Mouse (Mus musculus) myocyte (in vitro differentiated cells): Measurements from ENCODE around the gene Epb41l5. TPM values are rescaled to one million over a fixed set of nuclear protein-coding genes. Genes with fewer than 3 reads are reported as not detected.

Source experiments
- H3K27me3 ChIP-seq: one replicate; pipeline ENCODE4 v1.6.1; 2011; ENCODE audit not compliant: control insufficient read depth, insufficient read depth, insufficient read length
- H3K36me3 ChIP-seq: one replicate; pipeline ENCODE4 v1.6.1; 2011; ENCODE audit not compliant: control insufficient read depth, insufficient read depth
- H3K4me2 ChIP-seq: one replicate; pipeline ENCODE4 v1.6.1; 2011; ENCODE audit warnings: low read depth, control low read depth
- H3K4me3 ChIP-seq: one replicate; pipeline ENCODE4 v1.5.1; 2011; ENCODE audit warnings: mild to moderate bottlenecking, control low read depth, moderate library complexity
- H3K79me2 ChIP-seq: one replicate; pipeline ENCODE4 v1.6.1; 2011; ENCODE audit not compliant: control insufficient read depth, insufficient read depth
- H3ac ChIP-seq: one replicate; pipeline ENCODE4 v1.6.1; 2011; ENCODE audit not compliant: control insufficient read depth, insufficient read length
- CEBPB ChIP-seq: IDR thresholded peaks from 2 replicates; pipeline ENCODE4 v1.6.1; 2011; ENCODE audit warnings: mild to moderate bottlenecking, moderate library complexity; ENCODE audit not compliant: poor library complexity, insufficient read depth, severe bottlenecking
- E2F4 ChIP-seq: IDR thresholded peaks from one replicate; pipeline ENCODE4 v1.6.1; 2011; ENCODE audit warnings: mild to moderate bottlenecking, control low read depth, moderate library complexity; ENCODE audit not compliant: insufficient read depth
- MAX ChIP-seq: IDR thresholded peaks from one replicate; pipeline ENCODE4 v1.6.1; 2011; ENCODE audit warnings: low read depth, mild to moderate bottlenecking, control low read depth
- MYOD1 ChIP-seq, 3 experiments: IDR thresholded peaks; one replicate each; pipeline ENCODE4 v1.6.1; 2011; ENCODE audit warnings: control low read depth in 2 of 3, low read depth in 2 of 3, mild to moderate bottlenecking in 2 of 3, moderate library complexity in 1 of 3; ENCODE audit not compliant: insufficient read length in 2 of 3, control insufficient read depth in 1 of 3
- MYOG ChIP-seq, 3 experiments: IDR thresholded peaks; one replicate each; pipeline ENCODE4 v1.6.1; 2011; ENCODE audit warnings: control low read depth in 2 of 3, low read depth in 2 of 3, mild to moderate bottlenecking in 2 of 3; ENCODE audit not compliant: insufficient read length in 2 of 3, control insufficient read depth in 1 of 3, insufficient read depth in 1 of 3
- POLR2A ChIP-seq: IDR thresholded peaks from one replicate; pipeline ENCODE4 v1.6.1; 2011; ENCODE audit warnings: low read depth, mild to moderate bottlenecking, control low read depth, moderate library complexity; ENCODE audit not compliant: insufficient read length
- POLR2AphosphoS2 ChIP-seq: IDR thresholded peaks from one replicate; pipeline ENCODE4 v1.6.1; 2011; ENCODE audit warnings: low read depth, control low read depth; ENCODE audit not compliant: insufficient read length
- REST ChIP-seq: IDR thresholded peaks from one replicate; pipeline ENCODE4 v1.6.1; 2011; ENCODE audit warnings: mild to moderate bottlenecking, control low read depth, moderate library complexity; ENCODE audit not compliant: insufficient read depth, insufficient read length
- SRF ChIP-seq: IDR thresholded peaks from one replicate; pipeline ENCODE4 v1.6.1; 2011; ENCODE audit warnings: low read depth; ENCODE audit not compliant: control insufficient read depth, insufficient read length
- TCF12 ChIP-seq: IDR thresholded peaks from one replicate; pipeline ENCODE4 v1.6.1; 2011; ENCODE audit warnings: mild to moderate bottlenecking, control low read depth; ENCODE audit not compliant: poor library complexity, insufficient read depth, severe bottlenecking
- TCF3 ChIP-seq: IDR thresholded peaks from one replicate; pipeline ENCODE4 v1.6.1; 2011; ENCODE audit warnings: low read depth, control low read depth; ENCODE audit not compliant: insufficient read length
- USF1 ChIP-seq: IDR thresholded peaks from one replicate; pipeline ENCODE4 v1.6.1; 2011; ENCODE audit warnings: low read depth, mild to moderate bottlenecking, control low read depth, moderate library complexity
- polyA plus RNA-seq: library from polyadenylated mRNA; unstranded; fragments of >200 nt; fragmentation: generic; extraction: Trizol; gene quantifications from one replicate; pipeline ENCODE4 v1.2.1, GENCODE M21; 2012; ENCODE audit warnings: missing spikeins

Epb41l5 gene
- polyA plus RNA-seq, 1 experiment, result 2.1 TPM

GRCm38 (mm10) chr1:119503181-119503580 is 145.6 kb downstream of the Epb41l5 start:
- peaks cover 60% of the 10 kb centered on the region for H3K79me2 ChIP-seq
- peak overlapping the region; percentile 71 for H3K4me3 ChIP-seq
- no peak overlapping the region for H3ac ChIP-seq
- no peaks in the 10 kb centered on the region for H3K27me3 ChIP-seq
- H3K36me3 ChIP-seq, result no peaks in the 10 kb centered on the region
- no peak for TF ChIP-seq CEBPB
- TF ChIP-seq USF1, result no peak
- TF ChIP-seq MYOG (IDR thresholded peaks at IDR 0.05; ENCODE audit: control insufficient read depth in 1 of 3, insufficient read depth in 1 of 3, insufficient read length in 2 of 3, low read depth in 2 of 3), result no peak
- TF ChIP-seq TCF3, result no peak
- no peak for TF ChIP-seq MYOD1 (IDR thresholded peaks at IDR 0.05; ENCODE audit: control insufficient read depth in 1 of 3, insufficient read length in 2 of 3, low read depth in 2 of 3)
- no peak for TF ChIP-seq E2F4
- TF ChIP-seq MAX, result no peak
- TF ChIP-seq SRF, result no peak
- no peak for TF ChIP-seq TCF12
- no peak for TF ChIP-seq REST
- TF ChIP-seq POLR2A, result no peak
- no peak for TF ChIP-seq POLR2AphosphoS2
- peak overlapping the region; percentile 73 for H3K4me2 ChIP-seq

GRCm38 (mm10) chr1:119502729-119503128 is 146.1 kb downstream of the Epb41l5 start:
- no peak for TF ChIP-seq POLR2A
- TF ChIP-seq E2F4, result no peak
- no peak for TF ChIP-seq SRF
- TF ChIP-seq MYOD1 (IDR thresholded peaks at IDR 0.05; ENCODE audit: control insufficient read depth in 1 of 3, insufficient read length in 2 of 3, low read depth in 2 of 3), result no peak
- no peak for TF ChIP-seq TCF3
- no peak for TF ChIP-seq REST
- no peak for TF ChIP-seq TCF12
- no peak for TF ChIP-seq MYOG (IDR thresholded peaks at IDR 0.05; ENCODE audit: control insufficient read depth in 1 of 3, insufficient read depth in 1 of 3, insufficient read length in 2 of 3, low read depth in 2 of 3)
- peaks cover 64% of the 10 kb centered on the region for H3K79me2 ChIP-seq
- H3K4me3 ChIP-seq, result peak overlapping the region; percentile 71

GRCm38 (mm10) chr1:119501881-119502280 is 146.9 kb downstream of the Epb41l5 start:
- H3K27me3 ChIP-seq, result no peaks in the 10 kb centered on the region
- H3K79me2 ChIP-seq, result peaks cover 73% of the 10 kb centered on the region
- H3K4me2 ChIP-seq, result no peak overlapping the region
- H3K4me3 ChIP-seq, result no peak overlapping the region
- TF ChIP-seq SRF (no peak), USF1 (no peak), MAX (no peak), CEBPB (no peak), MYOG (IDR thresholded peaks at IDR 0.05; ENCODE audit: control insufficient read depth in 1 of 3, insufficient read depth in 1 of 3, insufficient read length in 2 of 3, low read depth in 2 of 3) (no peak), TCF12 (no peak), TCF3 (no peak), E2F4 (no peak), REST (no peak), POLR2A (no peak), POLR2AphosphoS2 (no peak), MYOD1 (IDR thresholded peaks at IDR 0.05; ENCODE audit: control insufficient read depth in 1 of 3, insufficient read length in 2 of 3, low read depth in 2 of 3) (no peak)
- no peak overlapping the region for H3ac ChIP-seq
- H3K36me3 ChIP-seq, result no peaks in the 10 kb centered on the region

More at GRCm38 (mm10) chr1:119502729-119503128, 146.1 kb downstream of the Epb41l5 start:
- peak overlapping the region; percentile 73 for H3K4me2 ChIP-seq
- H3K36me3 ChIP-seq, result no peaks in the 10 kb centered on the region
- H3ac ChIP-seq, result no peak overlapping the region
- no peaks in the 10 kb centered on the region for H3K27me3 ChIP-seq

DNA sequence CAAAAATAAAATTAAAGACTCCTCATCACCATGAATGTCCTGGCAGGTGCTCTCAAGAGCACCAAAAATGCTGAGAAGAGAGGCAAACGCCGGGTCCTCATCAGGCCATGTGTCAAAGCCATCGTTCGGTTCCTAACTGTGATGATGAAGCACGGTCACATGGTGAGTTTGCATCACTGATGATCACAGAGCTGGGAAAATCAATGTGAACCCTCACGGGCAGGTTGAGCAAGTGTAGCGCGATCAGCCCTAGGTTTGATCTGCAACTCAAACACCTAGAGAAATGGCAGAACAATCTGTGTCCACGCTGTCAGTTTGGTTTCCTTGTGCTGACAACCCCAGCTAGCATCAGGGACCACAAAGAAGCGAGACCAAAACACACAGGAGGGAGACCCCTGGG is 149.3 kb downstream of the Epb41l5 start:
- no peak overlapping the region for H3K4me3 ChIP-seq
- no peaks in the 10 kb centered on the region for H3K27me3 ChIP-seq
- H3K36me3 ChIP-seq, result no peaks in the 10 kb centered on the region
- TF ChIP-seq SRF, result no peak
- no peak for TF ChIP-seq TCF12
- no peak for TF ChIP-seq MAX
- TF ChIP-seq CEBPB, result no peak
- no peak for TF ChIP-seq USF1
- TF ChIP-seq E2F4, result no peak
- no peak for TF ChIP-seq TCF3
- TF ChIP-seq POLR2AphosphoS2, result no peak
- no peak for TF ChIP-seq POLR2A
- no peak for TF ChIP-seq REST
- TF ChIP-seq MYOG (IDR thresholded peaks at IDR 0.05; ENCODE audit: control insufficient read depth in 1 of 3, insufficient read depth in 1 of 3, insufficient read length in 2 of 3, low read depth in 2 of 3), result no peak
- no peak for TF ChIP-seq MYOD1 (IDR thresholded peaks at IDR 0.05; ENCODE audit: control insufficient read depth in 1 of 3, insufficient read length in 2 of 3, low read depth in 2 of 3)
- no peak overlapping the region for H3K4me2 ChIP-seq
- H3ac ChIP-seq, result no peak overlapping the region
- H3K79me2 ChIP-seq, result peaks cover 97% of the 10 kb centered on the region
